Mouse (Mus musculus): ENCODE data around the gene Card6. TPM values are rescaled to one million over a fixed set of nuclear protein-coding genes. Genes with fewer than 3 reads are reported as not detected.

The Card6 gene
- total and polyA plus RNA-seq, 3 experiments = 1.3 to 3.9 (median 1.6) TPM

- dilution Hi-C loops (cut with MboI; ENCODE audit: extremely low pct_ligation_motif_present, extremely low pct_unique_long_range_greater_than_20kb, low sequenced_read_pairs) = no loop called here
- no peak overlapping the region for H3K9ac ChIP-seq (ENCODE audit: insufficient read depth, low read depth)
Observed at GRCm38 (mm10) chr15:5138021-5138856, 29.9 kb upstream of the Card6 start.

GRCm38 (mm10) chr15:5134945-5135483 is 26.7 kb upstream of the Card6 start:
- Histone ChIP-seq H3K79me2 (replicated peaks; ENCODE audit: control insufficient read depth, extremely low read depth, insufficient read depth, poor library complexity, severe bottlenecking) (no peaks in the 10 kb centered on the region), H3K4me2 (ENCODE audit: insufficient read depth, low read depth, poor library complexity, severe bottlenecking) (no peak overlapping the region), H3K36me3 (replicated peaks in 1 of 2; ENCODE audit: control insufficient read depth in 1 of 2, insufficient read depth in 1 of 2, low read length in 1 of 2) (no peaks in the 10 kb centered on the region), H3K27ac (ENCODE audit: insufficient read depth, low read depth) (no peak overlapping the region), H3K9ac (ENCODE audit: insufficient read depth, low read depth) (no peak overlapping the region), H3K4me1 (ENCODE audit: control insufficient read depth in 1 of 2, insufficient read depth in 2 of 2) (no peaks in the 10 kb centered on the region), H3K4me3 (replicated peaks in 1 of 3; ENCODE audit: low read depth in 2 of 3, low read length in 2 of 3, poor library complexity in 1 of 3) (no peak overlapping the region), H3K9me3 (replicated peaks; ENCODE audit: low read length) (no peaks in the 10 kb centered on the region), H3K27me3 (replicated peaks) (no peaks in the 10 kb centered on the region)
- DNase-seq (ENCODE audit: extremely low read depth) = no peak
- dilution Hi-C loops (cut with MboI; ENCODE audit: extremely low pct_ligation_motif_present, extremely low pct_unique_long_range_greater_than_20kb, low sequenced_read_pairs) = no loop called here
- in situ Hi-C loops (cut with MboI; ENCODE audit: low pct_ligation_motif_present, low pct_unique_long_range_greater_than_20kb, low sequenced_read_pairs) = no loop called here
- TF ChIP-seq JUND (conservative IDR thresholded peaks at IDR 0.05; ENCODE audit: low read depth, low read length) (no peak), NRF1 (IDR thresholded peaks at IDR 0.05; ENCODE audit: low read depth, low read length) (no peak), PAX5 (IDR thresholded peaks at IDR 0.05; ENCODE audit: low read length) (no peak), ELF1 (IDR thresholded peaks at IDR 0.05; ENCODE audit: low read depth, low read length) (no peak), KAT2A (IDR thresholded peaks at IDR 0.05; ENCODE audit: insufficient replicate concordance, low read length) (no peak), HCFC1 (IDR thresholded peaks at IDR 0.05; ENCODE audit: low read depth, low read length) (no peak), USF1 (IDR thresholded peaks at IDR 0.05; ENCODE audit: low read depth, low read length) (no peak), IRF4 (IDR thresholded peaks at IDR 0.05; ENCODE audit: low read depth, low read length) (no peak), MXI1 (IDR thresholded peaks at IDR 0.05; ENCODE audit: low read depth, low read length) (no peak), RAD21 (IDR thresholded peaks at IDR 0.05; ENCODE audit: low read depth, low read length) (no peak), SIN3A (IDR thresholded peaks at IDR 0.05; ENCODE audit: low read length) (no peak), MEF2A (IDR thresholded peaks at IDR 0.05; ENCODE audit: borderline replicate concordance, low read depth, low read length) (no peak), POLR2A (IDR thresholded peaks at IDR 0.05; ENCODE audit: low read depth, low read length) (no peak), SMC3 (IDR thresholded peaks at IDR 0.05; ENCODE audit: low read depth, low read length) (no peak), RCOR1 (conservative IDR thresholded peaks at IDR 0.05; ENCODE audit: low read depth, low read length) (no peak), USF2 (conservative IDR thresholded peaks at IDR 0.05; ENCODE audit: low read depth, low read length) (no peak), MYC (IDR thresholded peaks at IDR 0.05; ENCODE audit: low read depth, low read length) (no peak)

More at GRCm38 (mm10) chr15:5138021-5138856, 29.9 kb upstream of the Card6 start:
- Histone ChIP-seq H3K4me1 (ENCODE audit: control insufficient read depth in 1 of 2, insufficient read depth in 2 of 2) (peaks cover 0 to 10% of the 10 kb centered on the region in 2 experiments; a peak in 2 of 4 replicates), H3K9me3 (replicated peaks; ENCODE audit: low read length) (no peaks in the 10 kb centered on the region), H3K79me2 (replicated peaks; ENCODE audit: control insufficient read depth, extremely low read depth, insufficient read depth, poor library complexity, severe bottlenecking) (no peaks in the 10 kb centered on the region), H3K4me3 (replicated peaks in 1 of 3; ENCODE audit: low read depth in 2 of 3, low read length in 2 of 3, poor library complexity in 1 of 3) (no peak overlapping the region), H3K27ac (ENCODE audit: insufficient read depth, low read depth) (no peak overlapping the region), H3K36me3 (replicated peaks in 1 of 2; ENCODE audit: control insufficient read depth in 1 of 2, insufficient read depth in 1 of 2, low read length in 1 of 2) (no peaks in the 10 kb centered on the region), H3K27me3 (replicated peaks) (no peaks in the 10 kb centered on the region), H3K4me2 (ENCODE audit: insufficient read depth, low read depth, poor library complexity, severe bottlenecking) (no peak overlapping the region)
- in situ Hi-C loops (cut with MboI; ENCODE audit: low pct_ligation_motif_present, low pct_unique_long_range_greater_than_20kb, low sequenced_read_pairs) = no loop called here
- DNase-seq (ENCODE audit: extremely low read depth) = no peak
- TF ChIP-seq SMC3 (IDR thresholded peaks at IDR 0.05; ENCODE audit: low read depth, low read length) (no peak), NRF1 (IDR thresholded peaks at IDR 0.05; ENCODE audit: low read depth, low read length) (no peak), POLR2AphosphoS2 (IDR thresholded peaks at IDR 0.05; ENCODE audit: low read depth, low read length) (no peak), MEF2A (IDR thresholded peaks at IDR 0.05; ENCODE audit: borderline replicate concordance, low read depth, low read length) (no peak), HCFC1 (IDR thresholded peaks at IDR 0.05; ENCODE audit: low read depth, low read length) (no peak), GABPA (IDR thresholded peaks at IDR 0.05; ENCODE audit: insufficient replicate concordance, low read depth, low read length) (no peak), UBTF (IDR thresholded peaks at IDR 0.05; ENCODE audit: low read depth, low read length) (no peak), MAFK (IDR thresholded peaks at IDR 0.05; ENCODE audit: insufficient replicate concordance, low read length) (no peak), EP300 (IDR thresholded peaks at IDR 0.05; ENCODE audit: low read length) (no peak), MXI1 (IDR thresholded peaks at IDR 0.05; ENCODE audit: low read depth, low read length) (no peak), RAD21 (IDR thresholded peaks at IDR 0.05; ENCODE audit: low read depth, low read length) (no peak), TBP (conservative IDR thresholded peaks at IDR 0.05; ENCODE audit: low read depth, low read length) (no peak)
